Mouse (Mus musculus) E14TG2a.4 (cell line): Measurements from ENCODE around the gene Gm5431.
A peak's percentile ranks its signal among the peaks of the same experiment; 100 is the strongest.

Experiments used
- CTCF ChIP-seq: conservative IDR thresholded peaks from 2 replicates; pipeline ENCODE4 v1.5.1; 2014; ENCODE audit warnings: low read length
- NANOG ChIP-seq: IDR thresholded peaks from 2 replicates; pipeline ENCODE4 v1.6.1; 2014; ENCODE audit warnings: borderline replicate concordance, low read length, mixed read lengths
- POU5F1 ChIP-seq: IDR thresholded peaks from 2 replicates; pipeline ENCODE4 v1.6.1; 2014; ENCODE audit warnings: low read length, borderline replicate concordance

DNA sequence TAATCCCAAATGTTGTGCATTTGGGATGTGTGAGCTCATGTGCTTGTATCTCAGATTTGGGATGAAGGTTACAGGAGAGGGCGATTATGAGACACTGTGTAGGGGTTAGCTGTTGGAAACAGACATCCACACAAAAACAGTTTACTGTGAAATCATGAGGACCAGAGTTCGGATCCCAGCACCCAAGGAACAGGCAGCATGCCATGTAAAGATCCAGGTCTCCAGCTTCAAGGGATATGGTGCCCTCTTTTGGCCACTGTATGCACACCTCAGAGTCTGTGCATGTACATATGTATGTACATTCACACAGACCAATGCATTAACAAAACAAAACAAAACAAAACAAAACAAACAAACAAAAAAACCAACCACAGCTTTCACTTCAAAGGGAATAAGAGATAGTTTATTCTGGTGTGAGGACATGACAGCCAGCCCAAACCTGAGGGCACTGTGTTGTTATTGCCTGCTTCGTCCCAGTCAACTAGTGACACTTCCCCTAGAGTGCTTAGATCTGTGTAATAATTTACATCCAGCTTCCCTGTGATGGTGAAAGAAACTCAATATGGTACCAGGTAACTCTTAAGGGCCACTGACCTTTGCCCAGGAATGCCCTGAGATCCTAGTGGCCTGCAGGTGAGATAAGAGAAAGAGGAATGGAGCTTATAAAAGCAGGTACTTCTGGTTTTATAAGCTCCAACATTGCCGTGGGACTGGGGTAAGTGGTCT is 50.6 kb downstream of the Gm5431 start:
- TF ChIP-seq POU5F1 (no peak), CTCF (peak; percentile 47), NANOG (no peak)
